ENCODE assay signal across 31 mouse cellular contexts in genomic region chr1:136030201-136030600, GRCm38 (mm10). TPM values are rescaled to one million over a fixed set of nuclear protein-coding genes. Genes with fewer than 3 reads are reported as not detected.
A peak's percentile ranks its signal among the peaks of the same experiment; 100 is the strongest.
DNase-seq lines count a peak whose midpoint lies in the region; ATAC-seq lines count a peak whose summit lies in the region.
"Had no signal": no experiment of that assay in that cellular context is flagged by ENCODE, and none has a peak within 500 bp of the region (broad histone marks: within the 10 kb centered on the region; RNA-seq: fewer than 3 reads in every experiment).

No protein-coding gene starts in this region.

- WGBS in forebrain, embryonic 14.5 days: 27% methylated on average over 7 of the region's 7 CpGs
- 32% methylated on average over 7 of the region's 7 CpGs for WGBS in forebrain, embryonic 11.5 days
- 67% methylated on average over 7 of the region's 7 CpGs for WGBS in neural tube, embryonic 15.5 days
- 37% methylated on average over 7 of the region's 7 CpGs for WGBS in limb, embryonic 12.5 days
- 24% methylated on average over 7 of the region's 7 CpGs for WGBS in midbrain, embryonic 16.5 days

- peaks cover 88% of the 10 kb centered on the region for H3K36me3 ChIP-seq in forebrain, embryonic 14.5 days (ENCODE audit: control insufficient read depth, insufficient read depth, low read length)
- H3K36me3 ChIP-seq in forebrain, embryonic 11.5 days (ENCODE audit: control insufficient read depth, insufficient read depth, low read length): peaks cover 3% of the 10 kb centered on the region
- H3K36me3 ChIP-seq in neural tube, embryonic 15.5 days: peaks cover 85% of the 10 kb centered on the region
- H3K36me3 ChIP-seq in limb, embryonic 12.5 days: peaks cover 100% of the 10 kb centered on the region
- peaks cover 38% of the 10 kb centered on the region for H3K36me3 ChIP-seq in midbrain, embryonic 16.5 days (ENCODE audit: control insufficient read depth, insufficient read depth, low read length)

- no peak overlapping the region for H3K9ac ChIP-seq in forebrain, embryonic 14.5 days (ENCODE audit: low read length)
- no peak overlapping the region for H3K9ac ChIP-seq in forebrain, embryonic 11.5 days (ENCODE audit: low read length)
- H3K9ac ChIP-seq in neural tube, embryonic 15.5 days (replicated peaks): no peak overlapping the region
- no peak overlapping the region for H3K9ac ChIP-seq in limb, embryonic 12.5 days (replicated peaks)
- no peak overlapping the region for H3K9ac ChIP-seq in midbrain, embryonic 16.5 days (ENCODE audit: low read depth, low read length)
- H3K9ac ChIP-seq: liver, embryonic 13.5 days; neural tube, embryonic 12.5 days had no signal

- H3K27me3 ChIP-seq in forebrain, embryonic 14.5 days (replicated peaks; ENCODE audit: control insufficient read depth, insufficient read depth, low read length): no peaks in the 10 kb centered on the region
- no peaks in the 10 kb centered on the region for H3K27me3 ChIP-seq in forebrain, embryonic 11.5 days (ENCODE audit: control insufficient read depth, insufficient read depth, low read length)
- H3K27me3 ChIP-seq in neural tube, embryonic 15.5 days (replicated peaks): no peaks in the 10 kb centered on the region
- no peaks in the 10 kb centered on the region for H3K27me3 ChIP-seq in limb, embryonic 12.5 days
- no peaks in the 10 kb centered on the region for H3K27me3 ChIP-seq in midbrain, embryonic 16.5 days (ENCODE audit: control insufficient read depth, insufficient read depth, low read depth, low read length)
- H3K27me3 ChIP-seq: CH12.LX; liver, embryonic 13.5 days; neural tube, embryonic 12.5 days; Patski had no signal

- no peak for DNase-seq in forebrain, embryonic 14.5 days (ENCODE audit: low spot score)
- DNase-seq in forebrain, embryonic 11.5 days (ENCODE audit: low spot score): no peak
- no peak for DNase-seq in neural tube, embryonic 10.5 days (ENCODE audit: extremely low spot score, low spot score)
- no peak for DNase-seq in ovary, adult 18-20 months (ENCODE audit: low spot score)
- DNase-seq in layer of hippocampus, adult 9-11 months: no peak
- DNase-seq: cerebellum, adult 11-12 months; cerebellum, postnatal 14 days; embryo, embryonic 11 days; gastrocnemius, postnatal 25 days; heart, adult 18-20 months; layer of hippocampus, postnatal 36 days; liver, embryonic 13.5 days; lung, adult 2 months; lung, postnatal 14 days; right cerebral cortex, adult 18-20 months; thymus, adult 2 months; thymus, postnatal 4 days had no signal

- no peaks in the 10 kb centered on the region for H3K4me1 ChIP-seq in forebrain, embryonic 14.5 days (ENCODE audit: control insufficient read depth, insufficient read depth, low read length)
- 0 out of 2 replicates have a peak, but pooled peaks cover 3% of the 10 kb centered on the region for H3K4me1 ChIP-seq in forebrain, embryonic 11.5 days (replicated peaks; ENCODE audit: control insufficient read depth, insufficient read depth, low read length)
- H3K4me1 ChIP-seq in neural tube, embryonic 15.5 days: 0 out of 2 replicates have a peak, but pooled peaks cover 5% of the 10 kb centered on the region
- H3K4me1 ChIP-seq in limb, embryonic 12.5 days (replicated peaks): peaks cover 20% of the 10 kb centered on the region
- H3K4me1 ChIP-seq in midbrain, embryonic 16.5 days (ENCODE audit: control insufficient read depth, insufficient read depth, low read length): peaks cover 12% of the 10 kb centered on the region
- H3K4me1 ChIP-seq: hindbrain, embryonic 10.5 days; neural tube, embryonic 12.5 days had no signal

- no peak overlapping the region for H3K4me2 ChIP-seq in forebrain, embryonic 14.5 days (ENCODE audit: low read length)
- H3K4me2 ChIP-seq in forebrain, embryonic 11.5 days (ENCODE audit: low read depth, low read length, severe bottlenecking): no peak overlapping the region
- H3K4me2 ChIP-seq in neural tube, embryonic 15.5 days: no peak overlapping the region
- 0 out of 2 replicates have a peak overlapping the region, but pooled peaks have one; percentile 1 for H3K4me2 ChIP-seq in limb, embryonic 12.5 days
- H3K4me2 ChIP-seq in midbrain, embryonic 16.5 days (ENCODE audit: low read length): no peak overlapping the region
- H3K4me2 ChIP-seq: liver, embryonic 13.5 days; neural tube, embryonic 12.5 days had no signal

- ATAC-seq in forebrain, embryonic 14.5 days: peak; percentile 44; the same call in 1 of the 2 replicates
- no peak for ATAC-seq in forebrain, embryonic 11.5 days (replicated peaks; ENCODE audit: low FRiP score)
- peak; percentile 25; the same call in 1 of the 2 replicates for ATAC-seq in neural tube, embryonic 15.5 days (ENCODE audit: low FRiP score)
- ATAC-seq in limb, embryonic 12.5 days (ENCODE audit: insufficient number of reproducible peaks, insufficient read depth, low FRiP score, low TSS enrichment, low read depth): no peak
- ATAC-seq in midbrain, embryonic 16.5 days: no peak; the same call in 1 of the 2 replicates
- ATAC-seq: hindbrain, postnatal 0 days; intestine, postnatal 0 days; Patski had no signal

- no peak overlapping the region for H3K27ac ChIP-seq in forebrain, embryonic 14.5 days (ENCODE audit: low read depth, low read length)
- H3K27ac ChIP-seq in forebrain, embryonic 11.5 days (ENCODE audit: low read depth, low read length): no peak overlapping the region; the same call in 1 of the 2 replicates
- no peak overlapping the region for H3K27ac ChIP-seq in neural tube, embryonic 15.5 days (replicated peaks)
- peak overlapping the region; percentile 45 for H3K27ac ChIP-seq in limb, embryonic 12.5 days
- H3K27ac ChIP-seq in midbrain, embryonic 16.5 days (ENCODE audit: low read length): 0 out of 2 replicates have a peak overlapping the region, but pooled peaks have one; percentile 24
- H3K27ac ChIP-seq: hindbrain, embryonic 10.5 days; hindbrain, postnatal 0 days; layer of hippocampus, adult 2 months; liver, embryonic 13.5 days; neural tube, embryonic 12.5 days; stomach, postnatal 0 days had no signal

- H3K9me3 ChIP-seq in forebrain, embryonic 14.5 days (replicated peaks; ENCODE audit: control insufficient read depth, low read length): no peaks in the 10 kb centered on the region
- no peaks in the 10 kb centered on the region for H3K9me3 ChIP-seq in forebrain, embryonic 11.5 days (ENCODE audit: control insufficient read depth, low read length)
- H3K9me3 ChIP-seq in neural tube, embryonic 15.5 days (replicated peaks): no peaks in the 10 kb centered on the region
- no peaks in the 10 kb centered on the region for H3K9me3 ChIP-seq in limb, embryonic 12.5 days
- no peaks in the 10 kb centered on the region for H3K9me3 ChIP-seq in midbrain, embryonic 16.5 days (replicated peaks; ENCODE audit: control insufficient read depth, low read length, poor library complexity, severe bottlenecking)
- H3K9me3 ChIP-seq: G1E; hindbrain, embryonic 10.5 days; liver, embryonic 13.5 days; neural tube, embryonic 12.5 days had no signal

- no peak overlapping the region for H3K4me3 ChIP-seq in forebrain, embryonic 14.5 days (ENCODE audit: low read depth, low read length)
- no peak overlapping the region for H3K4me3 ChIP-seq in forebrain, embryonic 11.5 days (ENCODE audit: low read depth, low read length)
- no peak overlapping the region for H3K4me3 ChIP-seq in neural tube, embryonic 15.5 days (replicated peaks)
- H3K4me3 ChIP-seq in limb, embryonic 12.5 days (replicated peaks): no peak overlapping the region
- H3K4me3 ChIP-seq in midbrain, embryonic 16.5 days (ENCODE audit: low read depth, low read length): no peak overlapping the region
- H3K4me3 ChIP-seq: hindbrain, embryonic 10.5 days; layer of hippocampus, adult 2 months; liver, embryonic 13.5 days; neural tube, embryonic 12.5 days had no signal

RNA-seq across cellular contexts. Expression of gene Ascl5, which starts 20.4 kb away (rescaled TPM):
- not detected in 2 replicates for polyA plus RNA-seq in forebrain, embryonic 14.5 days (2014; fragmentation: Nextera tagmentation; extraction: Ambion mirVana)
- not detected in 2 replicates for polyA plus RNA-seq in forebrain, embryonic 11.5 days (2014; fragmentation: Nextera tagmentation; extraction: Ambion mirVana)
- not detected in 2 replicates for polyA plus RNA-seq in neural tube, embryonic 15.5 days (2015; fragmentation: Nextera tagmentation; extraction: Ambion mirVana)
- not detected in 2 replicates for polyA plus RNA-seq in limb, embryonic 12.5 days (2016; fragmentation: Nextera tagmentation; extraction: Ambion mirVana)
- not detected in 2 replicates for polyA plus RNA-seq in midbrain, embryonic 16.5 days (2015; fragmentation: Nextera tagmentation; extraction: Ambion mirVana)
- polyA plus RNA-seq: G1E; heart, embryonic 16.5 days; hindbrain, embryonic 10.5 days; intestine, postnatal 0 days; kidney, embryonic 14.5 days; liver, embryonic 13.5 days; lung, adult 2 months; neural tube, embryonic 12.5 days; Patski; thymus, adult 2 months had no signal

RNA-seq across cellular contexts. Expression of gene Tmem9, which starts 22.3 kb away (rescaled TPM):
- polyA plus RNA-seq in forebrain, embryonic 14.5 days (2014; fragmentation: Nextera tagmentation; extraction: Ambion mirVana): 129 and 143 TPM in 2 replicates
- polyA plus RNA-seq in forebrain, embryonic 11.5 days (2014; fragmentation: Nextera tagmentation; extraction: Ambion mirVana): 89.4 and 98.3 TPM in 2 replicates
- 188 and 194 TPM in 2 replicates for polyA plus RNA-seq in neural tube, embryonic 15.5 days (2015; fragmentation: Nextera tagmentation; extraction: Ambion mirVana)
- 165 and 173 TPM in 2 replicates for polyA plus RNA-seq in limb, embryonic 12.5 days (2016; fragmentation: Nextera tagmentation; extraction: Ambion mirVana)
- 147 and 169 TPM in 2 replicates for polyA plus RNA-seq in midbrain, embryonic 16.5 days (2015; fragmentation: Nextera tagmentation; extraction: Ambion mirVana)

RNA-seq across cellular contexts. Expression of gene Cacna1s, which starts 22.3 kb away (rescaled TPM):
- polyA plus RNA-seq in forebrain, embryonic 14.5 days (2014; fragmentation: Nextera tagmentation; extraction: Ambion mirVana): 0.08 and 0.46 TPM in 2 replicates
- polyA plus RNA-seq in forebrain, embryonic 11.5 days (2014; fragmentation: Nextera tagmentation; extraction: Ambion mirVana): 0.20 and 0.36 TPM in 2 replicates
- 0.75 and 1.1 TPM in 2 replicates for polyA plus RNA-seq in neural tube, embryonic 15.5 days (2015; fragmentation: Nextera tagmentation; extraction: Ambion mirVana)
- 2.4 and 3.7 TPM in 2 replicates for polyA plus RNA-seq in limb, embryonic 12.5 days (2016; fragmentation: Nextera tagmentation; extraction: Ambion mirVana)
- 0.39 and 1.3 TPM in 2 replicates for polyA plus RNA-seq in midbrain, embryonic 16.5 days (2015; fragmentation: Nextera tagmentation; extraction: Ambion mirVana)
- polyA plus RNA-seq: G1E; kidney, embryonic 14.5 days; Patski; stomach, postnatal 0 days had no signal

RNA-seq across cellular contexts. Expression of gene Igfn1, which starts 24.1 kb away (rescaled TPM):
- not detected in 2 replicates for polyA plus RNA-seq in forebrain, embryonic 14.5 days (2014; fragmentation: Nextera tagmentation; extraction: Ambion mirVana)
- polyA plus RNA-seq in forebrain, embryonic 11.5 days (2014; fragmentation: Nextera tagmentation; extraction: Ambion mirVana): not detected in 2 replicates
- not detected in 2 replicates for polyA plus RNA-seq in neural tube, embryonic 15.5 days (2015; fragmentation: Nextera tagmentation; extraction: Ambion mirVana)
- 0.14 TPM in 1 of 2 replicates, not detected in the other for polyA plus RNA-seq in limb, embryonic 12.5 days (2016; fragmentation: Nextera tagmentation; extraction: Ambion mirVana)
- polyA plus RNA-seq in midbrain, embryonic 16.5 days (2015; fragmentation: Nextera tagmentation; extraction: Ambion mirVana): 0.11 TPM in 1 of 2 replicates, not detected in the other
- polyA plus RNA-seq: heart, embryonic 16.5 days; kidney, embryonic 14.5 days; liver, embryonic 13.5 days; lung, adult 2 months; neural tube, embryonic 12.5 days; Patski had no signal

Comparison
In these comparisons a context has a peak if more than half of its experiments do, and no peak if none do; other contexts are left out.
1. ATAC-seq: peak in forebrain, embryonic 14.5 days (single experiment) and neural tube, embryonic 15.5 days (single experiment); none in forebrain, embryonic 11.5 days (single experiment), limb, embryonic 12.5 days (single experiment) and midbrain, embryonic 16.5 days (single experiment).
2. H3K27ac ChIP-seq: peak in limb, embryonic 12.5 days (single experiment) and midbrain, embryonic 16.5 days (single experiment); none in forebrain, embryonic 14.5 days (single experiment), forebrain, embryonic 11.5 days (single experiment) and neural tube, embryonic 15.5 days (single experiment).